Mouse (Mus musculus) A20 (cell line): ENCODE results near the gene Nek8.
A peak's percentile ranks its signal among the peaks of the same experiment; 100 is the strongest.
"Not testable (repeated sequence)": the region's sequence is repeated elsewhere in the genome, so short reads cannot be mapped to it uniquely, and the experiment has no call there.

Experiments
- DNase-seq: peaks from one replicate; pipeline ENCODE4 v3.0.0-alpha.2; 2011; ENCODE audit warnings: low read depth, low spot score

Gene Nek8

DNA sequence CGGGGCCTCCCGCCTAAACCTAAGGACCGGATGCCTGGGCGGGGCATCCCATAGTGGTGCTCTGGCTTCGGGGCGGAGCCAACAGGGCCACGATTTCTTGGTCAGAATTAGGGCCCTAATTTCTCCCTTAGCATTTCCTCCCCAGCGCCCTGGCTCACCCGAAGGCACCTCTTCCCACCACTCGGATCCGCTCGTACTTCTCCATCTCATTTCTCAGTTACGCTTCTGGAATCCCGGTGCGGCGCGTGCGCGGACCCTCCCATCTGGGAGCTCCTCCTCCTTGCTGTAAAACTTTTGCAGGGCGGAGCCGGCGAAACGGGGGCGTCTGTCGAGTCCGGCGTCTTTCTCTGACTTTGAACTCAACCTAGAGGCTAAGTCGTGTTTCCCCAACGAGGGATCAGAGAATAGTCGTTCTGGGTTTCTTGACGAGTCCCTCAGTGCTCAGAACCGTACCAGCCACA, at the start of gene Nek8, which contains the start of gene Tlcd1:
Gene Nek8 (minus strand): TSS at position 274 of the 461 bp plus-strand sequence.
Gene Tlcd1 (plus strand): TSS at position 310 of the 461 bp plus-strand sequence.
- DNase-seq: peak; percentile 98

DNA sequence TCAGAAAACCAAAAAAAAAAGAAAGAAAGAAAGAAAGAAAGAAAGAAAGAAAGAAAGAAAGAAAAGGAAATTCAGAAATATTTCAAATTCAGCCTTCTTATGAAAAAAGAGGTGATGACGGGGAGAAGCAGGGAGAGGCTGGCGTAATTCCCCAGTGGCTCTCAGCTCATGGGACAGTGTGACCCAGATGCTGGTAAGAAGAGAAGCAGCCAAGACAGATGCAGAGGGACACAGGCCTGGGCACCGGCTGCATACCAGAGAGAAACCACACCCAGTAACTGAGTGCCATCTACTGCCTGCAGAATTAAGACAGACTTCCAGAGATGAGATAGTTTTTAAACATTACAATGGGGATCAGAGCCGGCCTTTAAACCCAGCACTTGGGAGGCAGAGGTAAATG, 47.1 kb upstream of the Nek8 start:
- no peak for DNase-seq

DNA sequence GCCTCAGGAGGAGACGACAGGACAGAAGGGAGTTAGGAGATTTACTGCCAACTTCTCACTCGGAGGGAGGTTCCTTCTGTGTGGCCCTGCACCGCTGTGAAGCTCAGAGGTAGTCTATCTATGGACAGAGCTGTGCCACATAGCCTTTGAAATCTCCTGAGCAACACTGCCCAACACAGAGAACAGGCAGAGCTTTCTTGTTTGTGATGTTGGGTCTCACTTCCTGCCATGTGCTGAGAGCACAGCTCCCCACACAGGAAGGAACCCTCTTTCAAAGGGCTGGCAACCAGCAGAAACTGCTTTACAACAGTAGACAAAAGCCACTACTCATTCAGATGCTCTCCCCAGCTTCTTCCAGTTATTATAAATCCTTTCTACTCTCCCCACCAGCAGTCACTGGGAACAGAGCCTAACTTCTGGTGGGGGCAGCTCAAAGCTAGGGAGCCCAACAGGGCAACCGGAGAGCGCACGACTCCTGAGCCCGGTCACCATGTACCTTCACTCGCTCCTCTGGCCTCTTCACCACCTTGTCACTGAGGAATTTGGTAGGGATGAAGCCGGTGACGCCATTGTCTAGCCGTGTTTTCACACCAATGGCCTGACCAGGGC, 39.3 kb upstream of the Nek8 start:
- DNase-seq: no peak

DNA sequence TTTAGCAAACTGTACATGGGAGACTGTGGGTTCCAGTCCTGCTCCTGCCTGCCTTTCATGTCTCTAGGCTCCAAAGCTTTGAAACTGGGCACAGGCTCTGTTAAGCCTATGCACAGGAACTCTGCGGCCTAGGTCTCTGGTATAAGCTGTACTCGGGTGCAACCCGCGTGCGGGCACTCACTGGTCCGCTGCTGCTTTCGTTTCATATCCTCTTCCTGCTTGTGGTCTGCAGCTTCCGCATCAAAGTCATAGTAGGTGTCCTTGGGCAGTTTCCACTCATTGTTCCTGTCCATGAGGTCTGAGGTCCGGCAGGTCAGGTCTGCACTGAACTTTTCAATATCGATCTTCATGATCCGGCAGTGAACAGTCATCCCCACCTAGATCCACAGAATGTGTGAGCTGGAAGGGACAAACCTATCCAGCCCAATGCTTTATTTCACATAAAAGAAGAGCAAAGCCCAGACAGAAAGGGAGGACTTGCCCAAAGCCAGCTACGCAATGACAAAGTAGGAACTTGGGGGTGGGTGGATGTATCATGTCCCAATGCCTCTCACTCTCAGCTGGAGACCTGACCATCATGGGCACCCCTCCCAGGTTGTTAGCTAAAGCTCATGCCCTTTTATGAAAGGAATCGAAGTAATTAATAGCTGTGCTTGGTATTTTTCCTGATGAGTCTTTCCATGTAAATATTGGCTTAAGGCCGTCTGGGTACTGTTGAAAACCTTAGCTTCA, 36.8 kb upstream of the Nek8 start:
- no peak for DNase-seq

DNA sequence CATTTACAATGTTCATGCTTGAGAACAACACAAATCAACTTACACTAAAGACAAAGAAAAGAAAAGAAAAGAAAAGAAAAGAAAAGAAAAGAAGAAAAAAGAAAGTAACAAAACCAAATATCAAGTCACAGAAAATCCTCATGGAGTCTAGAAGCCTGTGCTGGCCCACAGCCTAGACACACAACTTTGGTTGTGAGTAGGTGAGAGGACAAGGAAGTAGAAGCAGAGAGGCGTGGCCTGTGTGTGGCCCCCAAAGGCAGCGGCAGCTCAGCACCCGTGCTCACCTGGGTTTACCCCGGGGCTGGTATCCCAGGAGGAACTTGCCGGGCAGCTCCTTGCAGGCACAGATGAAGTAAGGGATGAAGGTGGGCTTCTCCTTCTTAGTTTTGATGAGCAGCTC, 35.0 kb upstream of the Nek8 start:
- no peak for DNase-seq

DNA sequence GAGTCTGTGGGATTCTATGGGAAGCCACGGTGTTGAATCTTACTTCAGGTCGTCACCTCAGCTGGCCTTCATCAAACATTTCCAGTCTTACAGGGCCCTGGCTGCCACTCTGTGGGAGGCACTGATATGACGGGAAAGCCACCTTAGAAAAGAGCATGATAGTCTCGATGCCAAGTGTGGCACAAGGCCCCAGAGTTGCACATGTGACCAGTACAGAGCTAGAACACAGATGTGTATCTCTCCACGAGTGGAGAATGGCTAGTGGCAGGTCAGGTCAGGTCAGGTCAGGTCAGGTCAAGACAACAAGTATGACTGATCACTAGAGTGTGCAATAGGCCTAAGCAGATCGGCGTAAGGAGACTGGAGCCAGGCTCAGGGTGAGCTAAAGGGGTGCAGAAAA, 34.1 kb upstream of the Nek8 start:
- no peak for DNase-seq

DNA sequence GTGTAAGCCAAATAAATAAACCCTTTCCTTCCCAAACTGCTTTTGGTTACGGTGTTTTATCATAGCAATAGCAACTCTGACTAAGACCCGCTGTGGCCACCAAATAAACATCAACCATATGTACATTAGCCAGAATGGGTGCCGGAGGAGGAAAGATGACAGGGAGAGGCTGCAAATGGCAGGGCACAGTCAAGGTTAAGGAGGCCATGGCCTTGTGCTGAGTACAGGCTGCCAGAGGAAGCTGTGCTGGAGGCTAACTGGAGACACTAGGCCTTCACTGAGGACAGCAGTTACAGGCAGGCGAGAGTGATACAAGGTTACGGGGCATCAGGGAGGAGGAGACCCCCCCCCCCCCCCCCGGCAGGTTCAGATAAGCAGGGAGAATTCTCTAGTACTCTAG, 33.4 kb upstream of the Nek8 start:
- no peak for DNase-seq

DNA sequence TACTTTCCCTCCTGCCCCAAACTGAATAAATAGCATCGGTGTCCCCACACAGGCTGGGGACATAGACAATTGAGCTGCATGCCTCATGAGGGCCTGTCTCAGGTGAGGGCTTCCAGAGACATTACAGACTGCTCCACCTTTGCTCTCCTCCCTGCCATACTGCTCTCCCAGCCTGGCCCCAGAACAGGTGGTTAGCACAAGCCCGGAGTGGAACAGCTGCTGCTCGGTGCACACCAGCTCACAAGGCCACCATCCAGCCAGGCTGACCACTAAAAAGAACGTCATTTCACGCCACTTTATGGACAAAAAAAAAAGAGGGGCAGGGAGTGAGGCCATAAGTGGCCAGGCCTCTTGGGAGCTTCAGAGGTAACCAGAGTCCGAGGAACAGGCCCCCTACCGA, 30.7 kb upstream of the Nek8 start:
- no peak for DNase-seq

DNA sequence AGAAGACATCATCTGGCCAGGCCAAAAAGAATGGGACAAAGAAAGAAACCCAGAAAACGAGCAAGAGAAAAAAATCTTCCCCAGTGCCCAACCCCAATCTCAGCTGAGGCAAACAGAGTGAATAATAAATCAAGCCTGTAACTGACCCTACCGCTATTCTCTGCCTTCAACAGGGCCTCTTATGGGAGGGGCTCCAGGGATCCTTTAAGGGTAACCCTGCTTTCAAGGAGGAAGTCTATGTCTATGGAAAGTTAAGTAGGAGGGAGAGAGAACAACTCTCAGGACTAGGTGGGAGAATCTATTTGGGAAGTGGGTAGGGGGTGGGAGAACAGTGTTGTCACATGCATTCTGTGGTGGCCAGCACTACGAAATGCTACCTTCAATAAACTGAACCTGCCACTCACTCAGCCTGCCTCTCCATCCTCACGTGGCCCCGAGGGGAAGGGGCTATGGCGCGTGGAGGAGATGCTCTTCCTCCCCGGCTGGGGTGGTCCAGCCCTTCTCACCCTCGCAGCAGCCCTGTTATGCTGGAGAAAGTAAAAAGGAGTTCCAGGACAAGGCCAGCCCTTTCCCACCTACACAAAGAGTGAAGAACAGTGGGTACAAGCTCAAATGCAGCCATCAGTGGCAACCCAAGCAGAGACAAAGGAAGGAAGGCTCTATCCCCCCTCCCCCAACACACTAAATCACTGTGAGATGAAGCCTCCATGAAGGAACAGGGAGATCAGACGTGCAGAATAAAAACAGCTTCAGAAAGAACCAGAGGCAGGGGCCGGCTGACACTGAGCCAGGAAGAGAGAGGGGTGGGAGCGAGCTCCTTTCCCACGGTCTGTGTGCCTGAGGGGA, 29.1 kb upstream of the Nek8 start:
- no peak for DNase-seq

DNA sequence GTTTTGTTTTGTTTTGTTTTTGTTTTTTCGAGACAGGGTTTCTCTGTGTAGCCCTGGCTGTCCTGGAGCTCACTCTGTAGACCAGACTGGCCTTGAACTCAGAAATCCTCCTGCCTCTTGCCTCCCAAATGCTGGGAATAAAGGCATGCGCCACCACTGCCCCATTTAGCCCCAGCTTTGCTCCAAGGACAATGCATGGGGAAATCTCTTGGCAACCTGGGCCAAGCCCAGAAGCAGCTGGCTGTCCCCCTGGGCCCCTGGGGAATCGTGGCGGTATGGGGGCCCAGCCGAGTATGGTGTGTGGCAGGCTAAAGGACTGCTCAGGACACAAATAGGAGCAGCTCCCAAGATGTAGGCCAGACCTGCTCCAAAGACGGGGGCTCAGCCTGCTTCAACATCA, 27.8 kb upstream of the Nek8 start:
- DNase-seq: no peak

DNA sequence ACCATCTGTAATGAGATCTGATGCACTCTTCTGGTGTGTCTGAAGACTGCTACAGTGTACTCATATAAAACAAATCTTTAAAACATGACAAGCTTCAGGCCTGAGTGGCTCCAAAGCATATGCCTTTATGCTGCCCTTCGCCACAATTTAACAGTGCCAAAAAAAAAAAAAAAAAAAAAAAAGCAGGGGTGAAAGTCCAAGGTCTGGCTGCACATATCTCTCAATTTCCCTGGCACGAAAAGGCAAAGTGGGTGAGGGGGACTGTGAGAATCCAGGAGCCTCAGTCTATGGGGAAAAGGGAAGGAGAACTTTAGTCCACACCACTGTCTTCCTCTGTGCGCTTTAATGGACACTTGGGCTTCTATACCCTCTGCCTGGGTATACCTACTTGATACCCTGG, 25.9 kb upstream of the Nek8 start:
- no peak for DNase-seq

DNA sequence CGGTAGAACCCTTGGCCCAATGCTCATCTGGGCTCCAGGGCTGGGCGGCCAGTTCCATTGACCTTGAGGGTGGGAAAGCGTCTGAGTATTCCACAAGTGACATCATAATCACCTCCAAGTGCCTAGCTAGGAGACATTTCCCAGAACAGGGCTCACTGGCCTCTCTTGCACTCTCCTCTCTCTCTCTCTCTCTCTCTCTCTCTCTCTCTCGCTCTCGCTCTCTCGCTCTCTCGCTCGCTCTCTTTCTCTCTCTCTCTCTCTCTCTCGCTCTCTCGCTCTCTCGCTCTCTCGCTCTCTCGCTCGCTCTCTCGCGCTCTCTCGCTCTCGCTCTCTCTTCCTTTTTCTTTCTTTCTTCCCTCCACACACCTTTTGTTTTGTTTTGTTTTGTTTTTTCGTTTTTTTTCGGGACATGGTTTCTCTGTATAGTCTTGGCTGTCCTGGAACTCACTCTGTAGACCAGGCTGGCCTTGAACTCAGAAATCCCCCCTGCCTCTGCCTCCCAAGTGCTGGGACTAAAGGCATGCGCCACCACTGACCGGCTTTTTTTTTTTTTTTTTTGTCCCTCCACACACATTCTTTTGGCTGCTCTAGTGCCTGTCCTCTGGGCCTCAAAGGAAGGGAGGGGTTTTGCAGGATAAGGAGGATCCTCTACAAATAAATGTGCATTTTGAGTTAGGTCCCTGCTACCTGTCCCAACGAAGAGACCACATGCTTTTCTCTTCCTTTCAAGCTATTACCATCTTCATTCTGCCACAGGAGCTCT, 18.8 kb upstream of the Nek8 start:
- DNase-seq: no peak

DNA sequence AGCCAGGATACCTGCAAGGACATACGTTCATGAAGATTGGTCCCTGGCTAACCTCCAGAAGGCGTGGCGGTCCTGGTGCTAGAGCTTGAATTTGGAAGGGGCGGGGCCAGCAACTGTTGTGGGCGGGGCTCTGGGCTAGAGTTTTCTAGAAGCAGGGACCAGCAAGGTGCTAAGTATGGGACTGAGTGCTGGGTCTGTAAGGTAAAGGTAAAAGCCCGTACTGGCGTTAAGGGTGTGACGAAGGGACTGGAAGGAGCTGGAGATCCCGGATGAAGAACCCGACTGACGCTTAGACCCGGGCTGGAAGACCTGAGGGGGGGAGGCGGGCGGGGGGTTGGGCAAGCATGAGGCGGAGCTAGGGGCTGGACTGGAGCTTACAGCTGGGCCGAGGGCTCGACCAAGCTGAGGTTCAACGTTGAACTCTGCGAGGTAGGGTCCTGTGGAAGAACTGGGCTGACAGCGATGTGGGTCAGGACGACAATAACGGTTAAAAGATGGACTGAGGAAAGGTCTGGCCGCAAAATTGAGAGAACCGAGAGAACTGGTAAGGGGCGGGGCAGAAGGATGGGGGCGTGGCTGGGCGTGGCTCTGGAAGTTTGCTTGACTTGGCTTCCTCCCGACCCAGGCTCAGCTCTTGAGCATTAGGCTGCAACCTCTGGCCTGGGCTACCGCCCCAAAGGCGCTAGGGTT, 18.1 kb upstream of the Nek8 start:
- peak; percentile 91 for DNase-seq

DNA sequence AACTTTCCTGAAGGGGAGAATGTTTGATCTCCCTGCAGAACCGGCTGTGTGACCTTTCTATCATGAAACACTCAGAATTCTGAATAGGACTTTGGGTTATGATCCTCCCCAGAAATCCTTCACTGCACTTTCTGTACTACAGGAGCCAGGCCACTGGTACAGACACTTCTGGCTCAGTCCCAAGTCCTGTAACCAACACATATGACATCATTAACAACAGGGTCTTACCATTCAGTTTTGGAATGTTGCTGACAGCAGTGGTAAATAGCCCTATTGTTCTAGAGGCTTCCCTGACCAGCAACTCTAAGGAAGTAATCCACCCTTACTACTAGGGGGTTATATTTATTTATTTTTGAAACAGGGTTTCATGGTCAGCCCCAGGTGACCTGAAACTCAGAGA, 16.6 kb upstream of the Nek8 start, which contains the start of gene Proca1:
Gene Proca1 (plus strand): TSS at position 280 of the 400 bp plus-strand sequence.
- no peak for DNase-seq

DNA sequence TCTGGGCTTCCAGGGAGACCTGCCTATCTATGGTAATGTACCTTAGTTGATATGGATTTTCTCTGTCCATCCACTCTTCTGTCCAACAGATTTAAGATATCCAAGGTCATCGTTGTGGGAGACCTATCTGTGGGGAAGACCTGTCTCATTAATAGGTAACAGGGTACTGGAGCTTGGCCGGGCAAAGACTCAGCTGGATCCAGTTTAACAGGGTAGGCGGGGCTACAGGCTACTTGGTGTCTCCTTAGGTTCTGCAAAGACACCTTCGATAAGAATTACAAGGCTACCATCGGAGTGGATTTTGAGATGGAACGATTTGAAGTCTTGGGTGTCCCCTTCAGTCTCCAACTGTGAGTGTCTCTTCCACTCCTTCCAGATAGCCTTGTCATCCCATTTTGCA, 13.6 kb upstream of the Nek8 start:
- DNase-seq: no peak

DNA sequence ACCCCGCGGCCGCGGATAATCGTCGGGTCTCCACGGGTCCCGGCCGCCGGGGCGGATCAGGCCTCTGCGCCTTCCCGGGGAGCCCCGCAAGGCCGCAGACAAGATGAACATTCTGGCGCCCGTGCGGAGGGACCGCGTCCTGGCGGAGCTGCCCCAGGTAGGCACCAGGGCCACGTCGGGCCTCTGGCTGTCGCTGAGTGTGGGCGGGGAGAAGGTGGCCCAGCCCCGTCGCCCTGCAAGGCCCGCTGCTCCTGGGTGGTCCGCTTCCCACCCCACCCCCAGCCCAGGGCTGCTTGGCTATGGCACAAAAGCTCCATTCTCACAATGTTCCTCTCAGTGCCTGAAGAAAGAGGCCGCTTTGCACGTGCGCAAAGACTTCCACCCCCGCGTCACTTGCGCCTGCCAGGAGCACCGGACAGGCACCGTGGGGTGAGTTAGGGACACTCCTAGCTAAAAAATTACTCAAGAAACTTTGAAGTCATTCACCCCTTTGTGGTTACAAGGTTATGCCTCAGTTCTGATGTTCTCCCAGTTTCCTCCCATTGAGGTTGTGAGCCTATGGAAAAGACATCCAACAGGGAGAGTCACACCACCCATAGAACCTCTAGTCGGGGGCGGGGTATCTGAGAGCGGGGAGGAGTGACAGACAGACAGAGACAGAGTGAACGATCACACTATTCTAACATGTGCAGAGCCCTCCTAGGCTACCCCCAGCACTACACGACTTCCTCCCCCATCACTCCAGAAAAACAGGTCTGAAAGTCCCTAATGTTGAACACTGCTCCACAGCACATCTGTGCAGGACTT, 13.0 kb upstream of the Nek8 start:
- DNase-seq: no peak

DNA sequence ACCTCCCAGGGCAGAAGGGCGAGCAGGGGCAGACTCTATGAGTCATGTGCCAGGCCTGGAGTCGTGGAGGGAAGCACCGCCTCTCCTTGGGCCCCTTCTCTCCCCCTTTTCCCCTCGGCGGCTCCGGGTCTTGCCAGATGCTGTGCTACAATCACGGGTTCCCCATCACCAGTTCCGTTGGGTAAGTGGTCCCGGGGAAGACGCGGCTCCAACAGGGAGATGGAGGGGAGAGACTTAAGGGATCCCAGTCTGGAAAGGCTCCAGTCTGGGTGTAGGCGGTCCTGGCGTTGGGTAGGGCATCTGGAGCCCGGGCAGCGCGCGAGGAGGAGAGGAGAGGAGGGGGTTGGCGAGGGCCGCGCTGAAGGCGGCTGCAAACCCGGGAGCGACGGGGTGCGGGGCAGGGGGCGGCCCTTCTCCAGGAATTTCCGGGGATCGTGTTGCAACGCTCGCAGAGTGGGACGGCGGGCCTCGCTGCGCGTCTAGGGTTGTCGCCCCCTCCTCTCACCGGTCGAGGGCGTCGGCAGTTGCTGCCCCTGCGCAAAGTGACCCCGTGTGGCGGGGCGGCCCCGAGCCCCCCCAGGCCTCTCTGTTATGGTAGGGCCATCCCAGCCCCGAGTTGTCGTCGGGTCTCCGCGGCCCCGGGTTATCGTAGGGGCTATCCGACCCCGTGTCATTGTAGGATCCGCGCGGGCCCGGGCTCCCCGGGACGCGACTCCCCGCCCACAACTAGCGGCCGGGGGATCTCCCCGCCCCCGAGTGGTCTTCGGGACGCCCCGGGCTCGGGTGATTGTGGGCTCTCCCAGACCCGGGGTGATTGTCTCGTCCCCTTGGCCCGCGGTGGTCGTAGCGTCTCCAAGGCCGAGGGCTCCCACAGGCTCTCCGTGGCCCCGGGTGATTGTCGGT, 12.1 kb upstream of the Nek8 start, which contains the start of gene Rab34:
Gene Rab34 (plus strand): TSS at position 100 of the 903 bp plus-strand sequence.
- no peak for DNase-seq

DNA sequence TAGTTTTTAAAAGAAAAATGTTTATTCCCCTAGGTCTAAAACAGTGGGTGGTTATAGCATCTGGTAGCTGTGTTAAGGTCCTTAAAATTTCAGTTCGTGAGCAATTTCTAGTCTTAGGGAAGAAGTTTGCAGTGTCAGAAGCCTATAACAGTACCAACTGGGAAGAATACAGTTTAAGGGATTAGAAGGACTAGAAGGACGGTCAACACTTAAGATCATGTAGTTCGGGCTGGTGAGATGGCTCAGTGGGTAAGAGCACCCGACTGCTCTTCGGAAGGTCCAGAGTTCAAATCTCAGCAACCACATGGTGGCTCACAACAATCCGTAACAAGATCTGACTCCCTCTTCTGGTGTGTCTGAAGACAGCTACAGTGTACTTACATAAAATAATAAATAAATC, 8.2 kb upstream of the Nek8 start:
- not testable (repeated sequence) for DNase-seq
